Mouse (Mus musculus) ES-Bruce4 (cell line): ENCODE results near the gene Rad1. TPM values are rescaled to one million over a fixed set of nuclear protein-coding genes. Genes with fewer than 3 reads are reported as not detected.

Experiments
- H3K27ac ChIP-seq: 2 replicates; pipeline ENCODE4 v1.5.1; 2012; ENCODE audit warnings: low read length, inconsistent platforms; ENCODE audit not compliant: insufficient read depth
- H3K27me3 ChIP-seq: 2 replicates; pipeline ENCODE4 v1.6.1; 2012; ENCODE audit warnings: mild to moderate bottlenecking, low read length, inconsistent platforms; ENCODE audit not compliant: control insufficient read depth, poor library complexity, insufficient read depth, severe bottlenecking
- H3K36me3 ChIP-seq: 2 replicates; pipeline ENCODE4 v1.6.1; 2012; ENCODE audit warnings: inconsistent platforms, mild to moderate bottlenecking, low read length, moderate library complexity; ENCODE audit not compliant: control insufficient read depth, poor library complexity, insufficient read depth, severe bottlenecking
- H3K4me1 ChIP-seq: one replicate; pipeline ENCODE4 v1.8.1; 2011; ENCODE audit warnings: low read length; ENCODE audit not compliant: control insufficient read depth, insufficient read depth
- H3K4me3 ChIP-seq: 2 replicates; pipeline ENCODE4 v1.5.1; 2011; ENCODE audit warnings: low read depth, mild to moderate bottlenecking, low read length
- H3K9ac ChIP-seq: 2 replicates; pipeline ENCODE4 v1.6.1; 2012; ENCODE audit warnings: low read depth, mild to moderate bottlenecking, inconsistent platforms; ENCODE audit not compliant: poor library complexity, severe bottlenecking
- H3K9me3 ChIP-seq: replicated peaks from 2 replicates; pipeline ENCODE4 v1.6.1; 2012; ENCODE audit warnings: mild to moderate bottlenecking, low read length, inconsistent platforms; ENCODE audit not compliant: control insufficient read depth, poor library complexity, insufficient read depth, severe bottlenecking
- CTCF ChIP-seq: IDR thresholded peaks from one replicate; pipeline ENCODE4 v1.8.1; 2011; ENCODE audit warnings: low read depth, low read length
- EP300 ChIP-seq: IDR thresholded peaks from 2 replicates; pipeline ENCODE4 v1.6.1; 2011; ENCODE audit warnings: low read depth, low read length; ENCODE audit not compliant: insufficient read depth
- POLR2A ChIP-seq: IDR thresholded peaks from one replicate; pipeline ENCODE4 v1.8.1; 2011; ENCODE audit warnings: low read length; ENCODE audit not compliant: insufficient read depth
- polyA plus RNA-seq: library from polyadenylated mRNA; stranded (reverse); fragments of >200 nt; gene quantifications from 2 replicates; pipeline ENCODE4 v1.2.4, GENCODE M21; 2011; ENCODE audit warnings: low read depth; ENCODE audit not compliant: missing spikeins, insufficient read depth, insufficient read length

Rad1 gene
- polyA plus RNA-seq, 1 experiment: 50.5 TPM

DNA sequence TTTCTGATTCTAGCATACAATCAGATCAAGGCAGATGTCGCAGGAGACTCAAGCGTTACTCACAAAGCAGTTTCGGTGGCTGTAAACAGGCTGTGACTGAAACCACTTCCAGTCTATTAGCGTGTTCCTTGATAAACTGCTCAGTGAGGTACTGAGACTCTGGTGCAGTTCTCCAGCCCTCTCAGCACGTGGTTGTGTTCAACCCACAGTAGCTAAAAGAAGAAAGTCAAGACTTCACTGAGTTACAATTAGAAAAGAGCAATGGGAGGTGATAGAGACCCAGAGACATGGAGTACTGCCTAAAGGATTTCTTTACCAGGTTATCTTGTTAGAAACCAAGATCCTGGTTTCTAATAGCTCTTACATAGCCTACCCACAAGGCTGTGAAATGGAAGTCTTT, 13.8 kb downstream of the Rad1 start:
- H3K36me3 ChIP-seq: peaks cover 3% of the 10 kb centered on the region
- H3K9me3 ChIP-seq: no peaks in the 10 kb centered on the region
- H3K27ac ChIP-seq: no peak overlapping the region
- H3K9ac ChIP-seq: no peak overlapping the region
- H3K4me1 ChIP-seq: peaks cover 2% of the 10 kb centered on the region
- no peak for TF ChIP-seq EP300
- TF ChIP-seq CTCF: no peak
- TF ChIP-seq POLR2A: no peak
- H3K27me3 ChIP-seq: no peaks in the 10 kb centered on the region
- H3K4me3 ChIP-seq: no peak overlapping the region

GRCm38 (mm10) chr15:10500035-10500434, 14.2 kb downstream of the Rad1 start:
- H3K27ac ChIP-seq: no peak overlapping the region
- H3K27me3 ChIP-seq: no peaks in the 10 kb centered on the region
- no peak overlapping the region for H3K4me3 ChIP-seq
- no peaks in the 10 kb centered on the region for H3K9me3 ChIP-seq
- H3K9ac ChIP-seq: no peak overlapping the region
- TF ChIP-seq EP300 (no peak), POLR2A (no peak), CTCF (no peak)
- H3K36me3 ChIP-seq: peaks cover 3% of the 10 kb centered on the region
- peaks cover 2% of the 10 kb centered on the region for H3K4me1 ChIP-seq

DNA sequence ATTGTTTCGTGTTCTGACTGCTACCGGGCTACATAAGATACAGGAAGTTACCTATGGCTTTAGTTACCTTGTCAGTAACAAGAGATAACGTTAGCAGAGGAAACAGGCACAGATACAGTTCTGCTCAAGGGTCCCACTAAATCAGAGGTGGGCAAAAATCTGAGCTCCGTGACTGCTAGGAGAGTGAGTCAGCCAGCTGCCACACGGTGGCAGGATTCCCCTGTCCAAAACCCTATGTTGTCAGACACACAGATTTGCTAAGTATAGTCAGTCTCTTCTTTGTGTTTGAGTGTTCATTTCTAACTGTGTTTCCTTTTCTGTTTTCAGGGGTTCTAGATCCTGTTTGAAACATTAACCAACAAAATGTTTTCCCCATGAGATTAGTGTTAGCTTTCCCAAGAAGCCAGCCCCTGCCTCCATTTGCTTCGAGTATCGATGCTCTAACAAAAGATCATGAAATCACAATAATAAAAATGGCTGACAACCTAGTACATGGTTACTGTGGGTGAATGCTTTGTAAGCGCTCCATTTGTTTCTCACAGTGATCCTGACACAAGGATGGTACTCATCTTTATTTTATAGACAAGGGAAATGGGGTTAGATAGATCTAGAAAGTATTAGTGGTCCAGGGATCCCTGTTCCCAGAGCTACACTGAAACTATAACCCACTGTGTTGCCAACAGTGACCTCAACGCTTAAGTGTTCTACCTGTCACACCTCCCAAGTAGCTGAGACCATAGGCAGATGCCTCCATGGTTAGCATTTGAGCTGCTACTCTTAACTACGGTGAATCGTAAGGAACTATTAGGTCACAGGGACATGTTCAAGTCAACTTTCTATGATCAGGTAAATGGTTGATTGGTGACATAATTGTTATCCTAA, 15.3 kb downstream of the Rad1 start:
- H3K9ac ChIP-seq: no peak overlapping the region
- H3K27ac ChIP-seq: no peak overlapping the region
- H3K9me3 ChIP-seq: no peaks in the 10 kb centered on the region
- no peaks in the 10 kb centered on the region for H3K27me3 ChIP-seq
- H3K4me1 ChIP-seq: peaks cover 2% of the 10 kb centered on the region
- H3K4me3 ChIP-seq: no peak overlapping the region
- peaks cover 2% of the 10 kb centered on the region; the same call in 1 of the 2 replicates for H3K36me3 ChIP-seq
- peak; percentile 86 for TF ChIP-seq CTCF
- TF ChIP-seq EP300: no peak
- no peak for TF ChIP-seq POLR2A

DNA sequence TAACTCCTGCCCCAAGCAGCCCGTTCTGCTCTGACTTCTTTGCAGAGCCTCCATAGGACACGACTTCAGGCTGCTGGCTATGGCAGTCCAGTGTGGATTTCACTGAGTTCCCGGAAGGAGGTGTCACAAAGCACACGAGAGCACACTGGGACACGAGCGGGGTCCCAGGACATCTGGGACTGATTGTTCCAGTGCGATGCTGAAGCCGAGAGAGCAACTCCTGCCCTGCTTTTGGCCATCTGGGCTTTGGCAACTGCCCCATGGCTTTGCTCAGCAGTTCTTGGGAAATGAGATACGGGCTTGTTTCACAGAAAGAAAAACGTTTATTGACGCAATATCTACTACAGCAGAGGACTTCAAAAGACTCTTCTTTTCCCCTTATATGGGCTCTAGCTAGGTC, 20.3 kb downstream of the Rad1 start:
- Histone ChIP-seq H3K36me3 (no peaks in the 10 kb centered on the region), H3K27me3 (no peaks in the 10 kb centered on the region), H3K4me1 (no peaks in the 10 kb centered on the region), H3K9me3 (no peaks in the 10 kb centered on the region), H3K27ac (no peak overlapping the region), H3K9ac (no peak overlapping the region), H3K4me3 (no peak overlapping the region)
- TF ChIP-seq EP300: no peak
- no peak for TF ChIP-seq CTCF
- no peak for TF ChIP-seq POLR2A

DNA sequence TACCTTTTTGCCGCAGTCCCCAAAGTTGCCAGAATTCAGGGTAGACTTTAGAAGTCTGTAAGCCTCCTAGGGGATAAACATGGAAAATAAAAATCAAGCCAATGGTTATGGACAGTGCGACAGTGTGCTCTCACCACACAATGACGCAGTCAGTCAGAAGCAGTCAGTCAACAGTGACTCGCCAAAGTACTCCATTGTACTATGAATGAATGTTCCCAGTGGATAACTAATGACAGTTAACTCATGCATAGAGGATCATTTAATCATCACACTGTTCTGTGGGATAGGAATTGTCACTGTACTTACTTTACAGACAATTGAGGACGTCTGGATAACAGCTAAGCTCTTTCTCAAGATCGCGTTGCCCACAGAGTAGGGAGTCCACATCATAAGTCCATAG, 29.3 kb downstream of the Rad1 start:
- H3K36me3 ChIP-seq: no peaks in the 10 kb centered on the region
- no peaks in the 10 kb centered on the region for H3K27me3 ChIP-seq
- no peak overlapping the region for H3K27ac ChIP-seq
- peaks cover 14% of the 10 kb centered on the region; the same call in 1 of the 2 replicates for H3K9me3 ChIP-seq
- TF ChIP-seq CTCF: no peak
- TF ChIP-seq EP300: no peak
- no peak for TF ChIP-seq POLR2A
- no peaks in the 10 kb centered on the region for H3K4me1 ChIP-seq
- H3K4me3 ChIP-seq: no peak overlapping the region
- H3K9ac ChIP-seq: no peak overlapping the region

- Histone ChIP-seq H3K27ac (no peak overlapping the region), H3K9me3 (no peaks in the 10 kb centered on the region)
Measured at GRCm38 (mm10) chr15:10525896-10526295, 40.1 kb downstream of the Rad1 start.

More at GRCm38 (mm10) chr15:10525896-10526295, 40.1 kb downstream of the Rad1 start:
- TF ChIP-seq CTCF: no peak
- TF ChIP-seq POLR2A: no peak
- TF ChIP-seq EP300: no peak
- Histone ChIP-seq H3K4me3 (no peak overlapping the region), H3K36me3 (no peaks in the 10 kb centered on the region), H3K27me3 (no peaks in the 10 kb centered on the region), H3K9ac (no peak overlapping the region), H3K4me1 (no peaks in the 10 kb centered on the region)
